Comparison of ENCODE assay signal across 9 mouse cellular contexts in genomic region chr2:31067059-31067595, GRCm38 (mm10).
A peak's percentile ranks its signal among the peaks of the same experiment; 100 is the strongest.
DNase-seq lines count a peak whose midpoint lies in the region; ATAC-seq and TF ChIP-seq lines count a peak whose summit lies in the region.
"Had no signal": no experiment of that assay in that cellular context is flagged by ENCODE, and none has a peak within 500 bp of the region (broad histone marks: within the 10 kb centered on the region; RNA-seq: fewer than 3 reads in every experiment).

No protein-coding gene starts in this region.

- no peak overlapping the region for H3K4me3 ChIP-seq in heart, embryonic 12.5 days
- peak overlapping the region; percentile 0 to 19; a peak in 1 of 4 replicates for H3K4me3 ChIP-seq in ES-E14 (ENCODE audit: insufficient read depth in 1 of 2, low read depth in 1 of 2, low read length in 2 of 2, poor library complexity in 1 of 2, severe bottlenecking in 1 of 2)
- H3K4me3 ChIP-seq in forebrain, embryonic 14.5 days (ENCODE audit: low read depth, low read length) = no peak overlapping the region
- H3K4me3 ChIP-seq: limb, embryonic 15.5 days had no signal

- 0 out of 2 replicates have a peak overlapping the region, but pooled peaks have one; percentile 40 for H3K27ac ChIP-seq in heart, embryonic 12.5 days (ENCODE audit: poor library complexity, severe bottlenecking)
- H3K27ac ChIP-seq in ES-E14 (ENCODE audit: insufficient read depth, low read depth, low read length, poor library complexity, severe bottlenecking) = peak overlapping the region; percentile 100
- H3K27ac ChIP-seq in forebrain, embryonic 14.5 days (ENCODE audit: low read depth, low read length) = no peak overlapping the region

- peaks cover 24% of the 10 kb centered on the region for H3K4me1 ChIP-seq in heart, embryonic 12.5 days (replicated peaks)
- H3K4me1 ChIP-seq in ES-E14 (ENCODE audit: control insufficient read depth in 2 of 2, insufficient read depth in 2 of 2, low read length in 2 of 2, poor library complexity in 1 of 2) = peaks cover 22 to 25% of the 10 kb centered on the region in 2 experiments; a peak in 3 of 4 replicates
- H3K4me1 ChIP-seq in forebrain, embryonic 14.5 days (ENCODE audit: control insufficient read depth, insufficient read depth, low read length) = peaks cover 11% of the 10 kb centered on the region

- in situ Hi-C loops in ES-E14 (cut with MboI; ENCODE audit: low sequenced_read_pairs in 2 of 2, unreplicated experiment in 2 of 2) = no loop called here

- 78% methylated on average over 13 of the region's 13 CpGs for WGBS in heart, embryonic 12.5 days
- WGBS in forebrain, embryonic 14.5 days = 52% methylated on average over 13 of the region's 13 CpGs

- peaks cover 31% of the 10 kb centered on the region for H3K36me3 ChIP-seq in heart, embryonic 12.5 days
- no peaks in the 10 kb centered on the region for H3K36me3 ChIP-seq in ES-E14 (ENCODE audit: control insufficient read depth, insufficient read depth, low read length, poor library complexity, severe bottlenecking)
- H3K36me3 ChIP-seq in forebrain, embryonic 14.5 days (ENCODE audit: control insufficient read depth, insufficient read depth, low read length) = no peaks in the 10 kb centered on the region

- 0 out of 2 replicates have a peak overlapping the region, but pooled peaks have one; percentile 30 for H3K9ac ChIP-seq in heart, embryonic 12.5 days
- peak overlapping the region; percentile 61 for H3K9ac ChIP-seq in ES-E14 (ENCODE audit: insufficient read depth, low read depth, low read length, poor library complexity, severe bottlenecking)
- H3K9ac ChIP-seq in forebrain, embryonic 14.5 days (ENCODE audit: low read length) = no peak overlapping the region
- H3K9ac ChIP-seq: limb, embryonic 15.5 days had no signal

- no peak overlapping the region for H3K4me2 ChIP-seq in heart, embryonic 12.5 days
- no peak overlapping the region for H3K4me2 ChIP-seq in forebrain, embryonic 14.5 days (ENCODE audit: low read length)
- H3K4me2 ChIP-seq: limb, embryonic 15.5 days had no signal

- no peaks in the 10 kb centered on the region for H3K9me3 ChIP-seq in heart, embryonic 12.5 days (replicated peaks)
- no peaks in the 10 kb centered on the region for H3K9me3 ChIP-seq in ES-E14 (ENCODE audit: control insufficient read depth, insufficient read depth, low read depth, low read length)
- H3K9me3 ChIP-seq in forebrain, embryonic 14.5 days (replicated peaks; ENCODE audit: control insufficient read depth, low read length) = no peaks in the 10 kb centered on the region
- H3K9me3 ChIP-seq: limb, embryonic 15.5 days had no signal

- no peaks in the 10 kb centered on the region for H3K27me3 ChIP-seq in heart, embryonic 12.5 days (replicated peaks)
- H3K27me3 ChIP-seq in forebrain, embryonic 14.5 days (replicated peaks; ENCODE audit: control insufficient read depth, insufficient read depth, low read length) = no peaks in the 10 kb centered on the region
- H3K27me3 ChIP-seq: limb, embryonic 15.5 days had no signal

- no peak for DNase-seq in heart, postnatal 14 days
- DNase-seq in ES-E14 (ENCODE audit: low read depth, low spot score) = no peak
- peak; percentile 45 for DNase-seq in forebrain, embryonic 14.5 days (ENCODE audit: low spot score)
- DNase-seq in kidney, postnatal 25 days = peak; percentile 59 to 61
- DNase-seq in gastrocnemius, postnatal 10 days = no peak
- DNase-seq in urinary bladder, postnatal 10 days (ENCODE audit: low spot score) = no peak
- no peak for DNase-seq in ovary, adult 18-20 months (ENCODE audit: low spot score)

- intact Hi-C loops in heart, postnatal 14 days (cut with DNase I) = no loop called here

- no peak for ATAC-seq in heart, embryonic 12.5 days (ENCODE audit: insufficient number of reproducible peaks, low FRiP score)
- 0 out of 2 replicates have a peak, but pooled peaks have one; percentile 13 for ATAC-seq in forebrain, embryonic 14.5 days

TF ChIP-seq in ES-E14, 5 proteins besides CTCF, POLR2A, EP300 and RAD21:
- TF ChIP-seq ZNF384 (IDR thresholded peaks at IDR 0.05; ENCODE audit: low read depth, low read length) (no peak), CHD2 (IDR thresholded peaks at IDR 0.05; ENCODE audit: low read depth, low read length) (no peak), HCFC1 (IDR thresholded peaks at IDR 0.05; ENCODE audit: borderline replicate concordance, insufficient read depth, low read length) (no peak), MAFK (IDR thresholded peaks at IDR 0.05; ENCODE audit: insufficient read depth, low read depth, low read length) (no peak), ZC3H11A (IDR thresholded peaks at IDR 0.05; ENCODE audit: borderline replicate concordance, low read depth, low read length) (no peak)
TF ChIP-seq in ES-E14: peak in this region for 0.

Comparison
In these comparisons a context has a peak if more than half of its experiments do, and no peak if none do; other contexts are left out.
1. H3K4me3 ChIP-seq: peak in ES-E14 (2 of 2); none in heart, embryonic 12.5 days (single experiment) and forebrain, embryonic 14.5 days (single experiment).
2. DNase-seq: peak in forebrain, embryonic 14.5 days (single experiment) and kidney, postnatal 25 days (2 of 2); none in heart, postnatal 14 days (0 of 2), ES-E14 (single experiment), gastrocnemius, postnatal 10 days (single experiment), urinary bladder, postnatal 10 days (single experiment) and ovary, adult 18-20 months (single experiment).